Mouse (Mus musculus) myocyte (in vitro differentiated cells): ENCODE data around the gene Adgrb3. TPM values are rescaled to one million over a fixed set of nuclear protein-coding genes. Genes with fewer than 3 reads are reported as not detected.

Experiments
- H3K27me3 ChIP-seq: one replicate; pipeline ENCODE4 v1.6.1; 2011; ENCODE audit not compliant: control insufficient read depth, insufficient read depth, insufficient read length
- H3K36me3 ChIP-seq: one replicate; pipeline ENCODE4 v1.6.1; 2011; ENCODE audit not compliant: control insufficient read depth, insufficient read depth
- H3K4me2 ChIP-seq: one replicate; pipeline ENCODE4 v1.6.1; 2011; ENCODE audit warnings: low read depth, control low read depth
- H3K4me3 ChIP-seq: one replicate; pipeline ENCODE4 v1.5.1; 2011; ENCODE audit warnings: mild to moderate bottlenecking, control low read depth, moderate library complexity
- H3K79me2 ChIP-seq: one replicate; pipeline ENCODE4 v1.6.1; 2011; ENCODE audit not compliant: control insufficient read depth, insufficient read depth
- H3ac ChIP-seq: one replicate; pipeline ENCODE4 v1.6.1; 2011; ENCODE audit not compliant: control insufficient read depth, insufficient read length
- CEBPB ChIP-seq: IDR thresholded peaks from 2 replicates; pipeline ENCODE4 v1.6.1; 2011; ENCODE audit warnings: mild to moderate bottlenecking, moderate library complexity; ENCODE audit not compliant: poor library complexity, insufficient read depth, severe bottlenecking
- E2F4 ChIP-seq: IDR thresholded peaks from one replicate; pipeline ENCODE4 v1.6.1; 2011; ENCODE audit warnings: mild to moderate bottlenecking, control low read depth, moderate library complexity; ENCODE audit not compliant: insufficient read depth
- MAX ChIP-seq: IDR thresholded peaks from one replicate; pipeline ENCODE4 v1.6.1; 2011; ENCODE audit warnings: low read depth, mild to moderate bottlenecking, control low read depth
- MYOD1 ChIP-seq, 3 experiments: IDR thresholded peaks; one replicate each; pipeline ENCODE4 v1.6.1; 2011; ENCODE audit warnings: control low read depth in 2 of 3, low read depth in 2 of 3, mild to moderate bottlenecking in 2 of 3, moderate library complexity in 1 of 3; ENCODE audit not compliant: insufficient read length in 2 of 3, control insufficient read depth in 1 of 3
- MYOG ChIP-seq, 3 experiments: IDR thresholded peaks; one replicate each; pipeline ENCODE4 v1.6.1; 2011; ENCODE audit warnings: control low read depth in 2 of 3, low read depth in 2 of 3, mild to moderate bottlenecking in 2 of 3; ENCODE audit not compliant: insufficient read length in 2 of 3, control insufficient read depth in 1 of 3, insufficient read depth in 1 of 3
- POLR2A ChIP-seq: IDR thresholded peaks from one replicate; pipeline ENCODE4 v1.6.1; 2011; ENCODE audit warnings: low read depth, mild to moderate bottlenecking, control low read depth, moderate library complexity; ENCODE audit not compliant: insufficient read length
- POLR2AphosphoS2 ChIP-seq: IDR thresholded peaks from one replicate; pipeline ENCODE4 v1.6.1; 2011; ENCODE audit warnings: low read depth, control low read depth; ENCODE audit not compliant: insufficient read length
- REST ChIP-seq: IDR thresholded peaks from one replicate; pipeline ENCODE4 v1.6.1; 2011; ENCODE audit warnings: mild to moderate bottlenecking, control low read depth, moderate library complexity; ENCODE audit not compliant: insufficient read depth, insufficient read length
- SRF ChIP-seq: IDR thresholded peaks from one replicate; pipeline ENCODE4 v1.6.1; 2011; ENCODE audit warnings: low read depth; ENCODE audit not compliant: control insufficient read depth, insufficient read length
- TCF12 ChIP-seq: IDR thresholded peaks from one replicate; pipeline ENCODE4 v1.6.1; 2011; ENCODE audit warnings: mild to moderate bottlenecking, control low read depth; ENCODE audit not compliant: poor library complexity, insufficient read depth, severe bottlenecking
- TCF3 ChIP-seq: IDR thresholded peaks from one replicate; pipeline ENCODE4 v1.6.1; 2011; ENCODE audit warnings: low read depth, control low read depth; ENCODE audit not compliant: insufficient read length
- USF1 ChIP-seq: IDR thresholded peaks from one replicate; pipeline ENCODE4 v1.6.1; 2011; ENCODE audit warnings: low read depth, mild to moderate bottlenecking, control low read depth, moderate library complexity
- polyA plus RNA-seq: library from polyadenylated mRNA; unstranded; fragments of >200 nt; fragmentation: generic; extraction: Trizol; gene quantifications from one replicate; pipeline ENCODE4 v1.2.1, GENCODE M21; 2012; ENCODE audit warnings: missing spikeins

The Adgrb3 gene
- polyA plus RNA-seq, 1 experiment = not detected

GRCm38 (mm10) chr1:25815491-25815890 lies 14.0 kb downstream of the Adgrb3 start:
- TF ChIP-seq SRF = no peak
- no peak for TF ChIP-seq MAX
- no peak for TF ChIP-seq TCF12
- no peak for TF ChIP-seq MYOG (IDR thresholded peaks at IDR 0.05; ENCODE audit: control insufficient read depth in 1 of 3, insufficient read depth in 1 of 3, insufficient read length in 2 of 3, low read depth in 2 of 3)
- TF ChIP-seq E2F4 = no peak
- no peak for TF ChIP-seq TCF3
- no peak for TF ChIP-seq POLR2A
- no peak for TF ChIP-seq REST
- TF ChIP-seq MYOD1 (IDR thresholded peaks at IDR 0.05; ENCODE audit: control insufficient read depth in 1 of 3, insufficient read length in 2 of 3, low read depth in 2 of 3) = no peak
- no peak for TF ChIP-seq USF1
- TF ChIP-seq CEBPB = no peak
- TF ChIP-seq POLR2AphosphoS2 = no peak
- no peaks in the 10 kb centered on the region for H3K36me3 ChIP-seq
- no peak overlapping the region for H3K4me3 ChIP-seq
- H3K4me2 ChIP-seq = no peak overlapping the region
- H3K79me2 ChIP-seq = no peaks in the 10 kb centered on the region
- no peak overlapping the region for H3ac ChIP-seq
- no peaks in the 10 kb centered on the region for H3K27me3 ChIP-seq

- no peak overlapping the region for H3ac ChIP-seq
- no peaks in the 10 kb centered on the region for H3K79me2 ChIP-seq
- no peak overlapping the region for H3K4me2 ChIP-seq
- H3K4me3 ChIP-seq = no peak overlapping the region
- no peaks in the 10 kb centered on the region for H3K36me3 ChIP-seq
- no peaks in the 10 kb centered on the region for H3K27me3 ChIP-seq
- TF ChIP-seq SRF = no peak
- TF ChIP-seq TCF3 = no peak
- TF ChIP-seq MYOD1 (IDR thresholded peaks at IDR 0.05; ENCODE audit: control insufficient read depth in 1 of 3, insufficient read length in 2 of 3, low read depth in 2 of 3) = no peak
- no peak for TF ChIP-seq MYOG (IDR thresholded peaks at IDR 0.05; ENCODE audit: control insufficient read depth in 1 of 3, insufficient read depth in 1 of 3, insufficient read length in 2 of 3, low read depth in 2 of 3)
- no peak for TF ChIP-seq USF1
- no peak for TF ChIP-seq CEBPB
- no peak for TF ChIP-seq POLR2A
- no peak for TF ChIP-seq MAX
- no peak for TF ChIP-seq TCF12
- TF ChIP-seq E2F4 = no peak
- TF ChIP-seq REST = no peak
- TF ChIP-seq POLR2AphosphoS2 = no peak
These were observed 50.7 kb downstream of the Adgrb3 start for GRCm38 (mm10) chr1:25778784-25779183.

- no peaks in the 10 kb centered on the region for H3K79me2 ChIP-seq
- TF ChIP-seq CEBPB (no peak), MYOG (IDR thresholded peaks at IDR 0.05; ENCODE audit: control insufficient read depth in 1 of 3, insufficient read depth in 1 of 3, insufficient read length in 2 of 3, low read depth in 2 of 3) (no peak), POLR2AphosphoS2 (no peak), USF1 (no peak), MYOD1 (IDR thresholded peaks at IDR 0.05; ENCODE audit: control insufficient read depth in 1 of 3, insufficient read length in 2 of 3, low read depth in 2 of 3) (no peak), SRF (no peak)
- no peaks in the 10 kb centered on the region for H3K27me3 ChIP-seq
- H3ac ChIP-seq = no peak overlapping the region
- no peaks in the 10 kb centered on the region for H3K36me3 ChIP-seq
- no peak overlapping the region for H3K4me2 ChIP-seq
- H3K4me3 ChIP-seq = no peak overlapping the region
These were observed 52.0 kb downstream of the Adgrb3 start for GRCm38 (mm10) chr1:25777459-25777858.

- Histone ChIP-seq H3K27me3 (no peaks in the 10 kb centered on the region), H3K4me2 (no peak overlapping the region), H3K4me3 (no peak overlapping the region), H3K36me3 (no peaks in the 10 kb centered on the region), H3ac (no peak overlapping the region), H3K79me2 (no peaks in the 10 kb centered on the region)
- no peak for TF ChIP-seq TCF12
- no peak for TF ChIP-seq POLR2A
- no peak for TF ChIP-seq SRF
- no peak for TF ChIP-seq MAX
- TF ChIP-seq MYOG (IDR thresholded peaks at IDR 0.05; ENCODE audit: control insufficient read depth in 1 of 3, insufficient read depth in 1 of 3, insufficient read length in 2 of 3, low read depth in 2 of 3) = no peak
- no peak for TF ChIP-seq CEBPB
- no peak for TF ChIP-seq USF1
- no peak for TF ChIP-seq TCF3
- no peak for TF ChIP-seq MYOD1 (IDR thresholded peaks at IDR 0.05; ENCODE audit: control insufficient read depth in 1 of 3, insufficient read length in 2 of 3, low read depth in 2 of 3)
- TF ChIP-seq POLR2AphosphoS2 = no peak
- no peak for TF ChIP-seq REST
- no peak for TF ChIP-seq E2F4
These were observed 53.9 kb downstream of the Adgrb3 start for GRCm38 (mm10) chr1:25775440-25776130.

GRCm38 (mm10) chr1:25768958-25769357 lies 60.5 kb downstream of the Adgrb3 start:
- Histone ChIP-seq H3K36me3 (no peaks in the 10 kb centered on the region), H3K4me3 (no peak overlapping the region), H3K27me3 (no peaks in the 10 kb centered on the region), H3K4me2 (no peak overlapping the region), H3K79me2 (no peaks in the 10 kb centered on the region), H3ac (no peak overlapping the region)
- TF ChIP-seq CEBPB (no peak), SRF (no peak), POLR2AphosphoS2 (no peak), USF1 (no peak), REST (no peak), POLR2A (no peak), TCF12 (no peak), MAX (no peak), TCF3 (no peak), MYOD1 (IDR thresholded peaks at IDR 0.05; ENCODE audit: control insufficient read depth in 1 of 3, insufficient read length in 2 of 3, low read depth in 2 of 3) (no peak), MYOG (IDR thresholded peaks at IDR 0.05; ENCODE audit: control insufficient read depth in 1 of 3, insufficient read depth in 1 of 3, insufficient read length in 2 of 3, low read depth in 2 of 3) (no peak), E2F4 (no peak)
